Mouse (Mus musculus): ENCODE results near the gene Mto1. TPM values are rescaled to one million over a fixed set of nuclear protein-coding genes. Genes with fewer than 3 reads are reported as not detected.

Gene Mto1
- polyA plus RNA-seq, 1 experiment from 2014 or later: 8.4 TPM

- ATAC-seq: no peak
- no peak overlapping the region for H3K9ac ChIP-seq (ENCODE audit: low read depth, low read length)
- WGBS: 67% methylated on average over 2 of the region's 2 CpGs
- no peaks in the 10 kb centered on the region for H3K4me1 ChIP-seq (replicated peaks; ENCODE audit: control insufficient read depth, insufficient read depth, low read length)
- peaks cover 6% of the 10 kb centered on the region; the same call in 1 of the 2 replicates for H3K36me3 ChIP-seq (ENCODE audit: control insufficient read depth, insufficient read depth)
- H3K27me3 ChIP-seq (replicated peaks; ENCODE audit: control insufficient read depth, insufficient read depth, low read length): no peaks in the 10 kb centered on the region
- no peak overlapping the region for H3K4me3 ChIP-seq (ENCODE audit: low read depth, low read length)
- H3K9me3 ChIP-seq (ENCODE audit: control insufficient read depth): no peaks in the 10 kb centered on the region
- no peak overlapping the region for H3K4me2 ChIP-seq (replicated peaks; ENCODE audit: low read depth)
- no peak for TF ChIP-seq CTCF (IDR thresholded peaks at IDR 0.05; ENCODE audit: low read depth)
- no peak overlapping the region for H3K27ac ChIP-seq (ENCODE audit: low read depth, low read length)
Measured at GRCm38 (mm10) chr9:78429551-78429950, 18.5 kb upstream of the Mto1 start.

- H3K36me3 ChIP-seq (ENCODE audit: control insufficient read depth, insufficient read depth): peaks cover 6% of the 10 kb centered on the region; the same call in 1 of the 2 replicates
- H3K4me3 ChIP-seq (ENCODE audit: low read depth, low read length): no peak overlapping the region
- no peak overlapping the region for H3K9ac ChIP-seq (ENCODE audit: low read depth, low read length)
- no peaks in the 10 kb centered on the region for H3K4me1 ChIP-seq (replicated peaks; ENCODE audit: control insufficient read depth, insufficient read depth, low read length)
- H3K27ac ChIP-seq (ENCODE audit: low read depth, low read length): no peak overlapping the region
- 76% methylated on average over 6 of the region's 6 CpGs for WGBS
- H3K27me3 ChIP-seq (replicated peaks; ENCODE audit: control insufficient read depth, insufficient read depth, low read length): no peaks in the 10 kb centered on the region
- no peak overlapping the region for H3K4me2 ChIP-seq (replicated peaks; ENCODE audit: low read depth)
- no peak for ATAC-seq
- TF ChIP-seq CTCF (IDR thresholded peaks at IDR 0.05; ENCODE audit: low read depth): no peak
- no peaks in the 10 kb centered on the region for H3K9me3 ChIP-seq (ENCODE audit: control insufficient read depth)
Measured at GRCm38 (mm10) chr9:78430486-78430885, 17.5 kb upstream of the Mto1 start.

- no peak overlapping the region for H3K27ac ChIP-seq (ENCODE audit: low read depth, low read length)
Measured at GRCm38 (mm10) chr9:78432471-78432870, 15.5 kb upstream of the Mto1 start.

GRCm38 (mm10) chr9:78439426-78439825, 8.6 kb upstream of the Mto1 start:
- Histone ChIP-seq H3K4me2 (replicated peaks; ENCODE audit: low read depth) (no peak overlapping the region), H3K27ac (ENCODE audit: low read depth, low read length) (no peak overlapping the region), H3K4me1 (replicated peaks; ENCODE audit: control insufficient read depth, insufficient read depth, low read length) (no peaks in the 10 kb centered on the region; the same call in 1 of the 2 replicates), H3K9ac (ENCODE audit: low read depth, low read length) (no peak overlapping the region), H3K9me3 (ENCODE audit: control insufficient read depth) (no peaks in the 10 kb centered on the region), H3K36me3 (ENCODE audit: control insufficient read depth, insufficient read depth) (no peaks in the 10 kb centered on the region), H3K4me3 (ENCODE audit: low read depth, low read length) (no peak overlapping the region), H3K27me3 (replicated peaks; ENCODE audit: control insufficient read depth, insufficient read depth, low read length) (peaks cover 17% of the 10 kb centered on the region; the same call in 1 of the 2 replicates)
- WGBS: 70% methylated on average over 5 of the region's 5 CpGs
- TF ChIP-seq CTCF (IDR thresholded peaks at IDR 0.05; ENCODE audit: low read depth): no peak
- no peak for ATAC-seq

More at GRCm38 (mm10) chr9:78432471-78432870, 15.5 kb upstream of the Mto1 start:
- ATAC-seq: no peak
- H3K9me3 ChIP-seq (ENCODE audit: control insufficient read depth): no peaks in the 10 kb centered on the region
- H3K27me3 ChIP-seq (replicated peaks; ENCODE audit: control insufficient read depth, insufficient read depth, low read length): no peaks in the 10 kb centered on the region
- WGBS: 89% methylated on average over 5 of the region's 5 CpGs
- peaks cover 6% of the 10 kb centered on the region; the same call in 1 of the 2 replicates for H3K36me3 ChIP-seq (ENCODE audit: control insufficient read depth, insufficient read depth)
- TF ChIP-seq CTCF (IDR thresholded peaks at IDR 0.05; ENCODE audit: low read depth): peak; percentile 43
- H3K4me1 ChIP-seq (replicated peaks; ENCODE audit: control insufficient read depth, insufficient read depth, low read length): no peaks in the 10 kb centered on the region
- no peak overlapping the region for H3K4me2 ChIP-seq (replicated peaks; ENCODE audit: low read depth)
- H3K9ac ChIP-seq (ENCODE audit: low read depth, low read length): no peak overlapping the region
- no peak overlapping the region for H3K4me3 ChIP-seq (ENCODE audit: low read depth, low read length)

- Histone ChIP-seq H3K4me1 (replicated peaks; ENCODE audit: control insufficient read depth, insufficient read depth, low read length) (no peaks in the 10 kb centered on the region; the same call in 1 of the 2 replicates), H3K4me3 (ENCODE audit: low read depth, low read length) (peak overlapping the region; percentile 59), H3K9ac (ENCODE audit: low read depth, low read length) (peak overlapping the region; percentile 49; the same call in 1 of the 2 replicates), H3K4me2 (replicated peaks; ENCODE audit: low read depth) (peak overlapping the region; percentile 87), H3K27ac (ENCODE audit: low read depth, low read length) (no peak overlapping the region), H3K9me3 (ENCODE audit: control insufficient read depth) (no peaks in the 10 kb centered on the region), H3K36me3 (ENCODE audit: control insufficient read depth, insufficient read depth) (no peaks in the 10 kb centered on the region), H3K27me3 (replicated peaks; ENCODE audit: control insufficient read depth, insufficient read depth, low read length) (peaks cover 22% of the 10 kb centered on the region; the same call in 1 of the 2 replicates)
- peak; percentile 32; the same call in 1 of the 2 replicates for ATAC-seq
- 6% methylated on average over 9 of the region's 9 CpGs for WGBS
- TF ChIP-seq CTCF (IDR thresholded peaks at IDR 0.05; ENCODE audit: low read depth): no peak
Measured at GRCm38 (mm10) chr9:78442237-78442578, 5.8 kb upstream of the Mto1 start.

GRCm38 (mm10) chr9:78442579-78443392, 5.2 kb upstream of the Mto1 start, which contains the start of gene Cgas:
Gene Cgas (minus strand): TSS chr9:78443237.
- H3K4me3 ChIP-seq (ENCODE audit: low read depth, low read length): peak within 1 kb of the TSS; percentile 59
- peak; percentile 65 for ATAC-seq
- H3K27ac ChIP-seq (ENCODE audit: low read depth, low read length): no peak within 1 kb of the TSS
- peaks cover 22% of the 10 kb centered on the region; the same call in 1 of the 2 replicates for H3K27me3 ChIP-seq (replicated peaks; ENCODE audit: control insufficient read depth, insufficient read depth, low read length)
- 1% methylated on average over 81 of the region's 81 CpGs for WGBS
- no peaks in the 10 kb centered on the region for H3K9me3 ChIP-seq (ENCODE audit: control insufficient read depth)
- H3K9ac ChIP-seq (ENCODE audit: low read depth, low read length): peak within 1 kb of the TSS; percentile 49
- H3K4me1 ChIP-seq (replicated peaks; ENCODE audit: control insufficient read depth, insufficient read depth, low read length): no peaks in the 10 kb centered on the region; the same call in 1 of the 2 replicates
- no peaks in the 10 kb centered on the region for H3K36me3 ChIP-seq (ENCODE audit: control insufficient read depth, insufficient read depth)
- TF ChIP-seq CTCF (IDR thresholded peaks at IDR 0.05; ENCODE audit: low read depth): no peak
- peak within 1 kb of the TSS; percentile 87 for H3K4me2 ChIP-seq (replicated peaks; ENCODE audit: low read depth)

Measured in intestine, postnatal 0 days (tissue).